Mouse (Mus musculus) adrenal gland, postnatal 4 days (tissue): ENCODE data around the gene Atp6v1g3. TPM values are rescaled to one million over a fixed set of nuclear protein-coding genes. Genes with fewer than 3 reads are reported as not detected.

Source experiments
- total RNA-seq, 2 experiments: library from RNA; stranded (reverse); gene quantifications; 2 replicates each; pipeline ENCODE4 v1.2.3; 2021

Gene Atp6v1g3
- total RNA-seq, 2 experiments from 2014 or later = 2.3 TPM; not detected in 1

Other genes with a start within 250 kb of the Atp6v1g3 start
- 1 to 10 TPM; 7.4 to 7.6 TPM for gene Ptprc, start 98.0 kb upstream of the Atp6v1g3 start, total RNA-seq